Mouse (Mus musculus) liver, postnatal 0 days (tissue): ENCODE results near the gene Cntn2.

Source experiments
- CTCF ChIP-seq: sonication (generic); IDR thresholded peaks from 2 replicates; pipeline ENCODE4 v1.5.1; 2016; ENCODE audit warnings: antibody characterized with exemption, low read depth
- EP300 ChIP-seq: IDR thresholded peaks from 2 replicates; pipeline ENCODE4 v1.6.1; 2016; ENCODE audit warnings: antibody characterized with exemption, low read depth, mild to moderate bottlenecking

DNA sequence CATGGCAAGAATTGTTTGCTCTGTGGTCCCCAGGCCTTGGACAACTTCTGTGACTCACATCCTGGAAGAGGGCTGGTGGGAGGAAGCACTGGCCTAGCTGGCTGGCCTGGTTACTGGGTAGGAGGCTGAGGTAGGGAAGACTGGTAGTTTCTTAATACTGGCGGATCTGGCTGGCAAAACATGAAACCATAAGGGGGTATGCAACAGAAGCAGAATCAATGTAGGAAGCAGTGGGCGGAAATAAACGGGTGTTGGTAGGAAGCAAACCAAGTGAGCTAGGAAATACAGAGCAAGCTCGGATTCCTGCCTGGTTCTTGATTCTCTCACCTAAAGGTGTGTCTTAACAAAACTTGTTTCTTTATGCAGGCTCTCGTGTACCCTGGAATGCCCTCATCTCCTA, 49.1 kb upstream of the Cntn2 start:
- TF ChIP-seq CTCF (no peak), EP300 (no peak)
